Mouse (Mus musculus): ENCODE results near the gene Ptprj.
"Not testable (repeated sequence)": the region's sequence is repeated elsewhere in the genome, so short reads cannot be mapped to it uniquely, and the experiment has no call there.

Ptprj gene

DNA sequence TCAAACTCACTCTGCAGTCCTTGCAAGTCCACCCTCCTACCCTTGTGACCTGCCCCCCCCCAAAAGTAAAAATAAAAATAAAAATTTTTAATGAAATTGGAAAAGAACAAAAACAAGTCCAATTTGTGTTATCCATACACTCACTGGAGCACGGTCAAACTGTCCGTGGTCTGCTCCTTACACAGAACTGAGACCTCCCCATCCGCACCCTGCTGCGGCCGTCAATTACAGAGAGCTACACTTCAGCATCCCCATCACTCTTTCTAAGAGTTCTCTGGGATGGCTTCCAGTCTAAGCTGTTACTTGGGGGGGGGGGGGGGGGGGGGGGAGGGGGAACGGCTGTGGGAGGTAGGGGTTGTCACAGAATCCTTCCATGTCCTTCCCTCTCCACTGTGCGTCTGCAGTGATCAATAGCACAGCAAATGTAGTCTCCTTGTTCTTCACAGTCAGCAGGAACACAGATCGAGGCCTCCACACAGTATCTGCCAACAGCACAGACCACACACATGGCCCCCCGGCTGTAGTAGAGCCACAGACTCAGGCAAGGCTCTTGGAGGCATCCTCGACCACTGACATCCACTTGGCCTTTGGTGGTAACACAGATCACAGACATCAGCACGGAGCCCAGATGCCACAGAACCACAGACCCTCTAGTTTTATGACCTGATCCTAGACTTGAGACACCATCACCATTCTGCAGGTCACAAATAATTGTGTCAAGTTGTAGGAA is 151.3 kb downstream of the Ptprj start:
- not testable (repeated sequence) for DNase-seq (ENCODE audit: extremely low spot score, low spot score)

- not testable (repeated sequence) for DNase-seq (ENCODE audit: extremely low spot score, low spot score)
Observed at GRCm38 (mm10) chr2:90424937-90425336, 155.5 kb downstream of the Ptprj start.

DNA sequence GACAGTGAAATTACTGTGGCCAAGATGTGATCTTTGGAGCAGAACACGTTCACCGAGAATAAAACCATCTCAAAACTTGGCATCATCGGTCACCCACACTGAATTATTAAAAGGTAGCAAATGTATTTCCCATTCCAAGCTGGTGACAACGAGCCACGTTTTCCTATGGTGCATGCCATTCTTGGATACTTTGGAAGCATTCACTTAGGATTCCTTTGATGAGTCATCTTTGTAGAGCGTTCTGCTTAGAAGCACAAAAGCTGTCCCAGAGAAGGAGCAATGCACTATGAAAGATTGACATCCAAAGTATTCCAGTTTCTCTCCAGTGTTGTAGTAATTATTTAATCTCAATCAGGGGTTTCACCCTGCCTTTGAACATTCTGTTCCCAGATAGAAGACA is 158.2 kb downstream of the Ptprj start:
- not testable (repeated sequence) for DNase-seq (ENCODE audit: extremely low spot score, low spot score)

DNA sequence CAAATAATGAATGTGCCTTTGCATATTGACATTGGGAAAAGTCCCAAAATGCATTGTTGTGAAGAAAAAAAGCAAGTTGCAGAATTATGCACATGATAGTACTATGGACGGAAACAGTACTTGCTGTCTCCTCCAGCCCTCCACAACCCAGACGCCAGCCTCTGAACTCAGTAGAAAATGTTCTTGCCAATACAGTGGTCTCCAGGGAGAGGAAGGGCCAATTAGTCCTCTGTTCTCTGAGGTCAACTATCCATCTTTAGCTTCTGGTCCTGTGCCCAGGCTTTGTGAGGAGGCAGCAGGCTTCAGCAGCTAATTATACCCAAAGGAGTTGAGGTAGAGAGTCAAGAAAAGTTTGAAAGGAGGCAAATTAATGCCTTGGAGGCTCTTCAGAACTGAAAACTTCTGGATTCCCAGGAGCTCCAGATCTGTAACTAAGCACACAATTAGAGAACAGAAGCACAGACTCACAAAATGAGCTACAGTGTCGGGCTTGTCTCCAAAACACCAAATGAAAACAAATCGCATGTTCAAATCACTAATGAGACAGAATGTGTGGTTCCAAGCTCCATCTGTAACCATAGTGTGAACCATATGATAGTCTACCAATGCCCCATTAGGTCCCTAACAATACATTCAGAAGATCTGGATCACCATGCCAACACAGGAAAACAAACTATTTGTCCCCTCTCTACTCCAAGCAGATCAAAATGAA is 166.2 kb downstream of the Ptprj start:
- DNase-seq (ENCODE audit: extremely low spot score, low spot score), result not testable (repeated sequence)

DNA sequence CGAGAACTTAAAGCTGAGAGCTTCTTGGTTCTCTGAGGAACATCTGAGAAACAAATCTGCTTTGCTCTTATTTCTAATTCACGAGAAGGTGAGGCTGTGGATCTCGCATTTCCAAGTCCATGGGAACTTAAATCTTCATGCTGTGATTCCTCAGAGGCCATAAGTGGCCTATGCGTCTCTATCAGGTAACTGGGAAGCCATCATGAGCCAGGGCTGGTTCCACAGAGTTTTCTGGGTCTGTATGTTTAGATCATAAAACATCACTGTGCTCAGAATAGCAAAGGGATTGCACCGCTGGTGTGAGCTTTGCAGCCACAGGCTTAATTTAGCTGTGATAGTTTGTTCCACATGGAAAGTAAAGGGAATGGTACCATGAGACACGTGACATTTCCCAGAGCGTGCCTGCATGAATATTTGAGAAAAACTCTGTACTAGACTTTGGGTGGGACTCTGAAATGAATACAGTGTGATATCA is 181.8 kb downstream of the Ptprj start, which contains the start of gene Olfr1274-ps:
Gene Olfr1274-ps (plus strand): TSS at position 51 of the 475 bp plus-strand sequence.
- DNase-seq (ENCODE audit: extremely low spot score, low spot score), result not testable (repeated sequence)
